Mouse (Mus musculus) layer of hippocampus, adult 9-10 months (tissue): ENCODE measurements at regions not wholly inside any gene's neighbourhood (a gene's known extent, or its start where the extent isn't known, plus 50 kb on each side); places are given as distances from the start of the nearest gene placed in this dataset.

Experiments
- DNase-seq: peaks from one replicate; pipeline ENCODE4 v3.0.0; 2022; ENCODE audit warnings: low spot score

- peak; percentile 2 for DNase-seq
Observed at GRCm38 (mm10) chr14:85620931-85621330, 1177.6 kb downstream of the Pcdh17 start.
